Mouse (Mus musculus) induced T-regulatory cell, adult 2 months (primary cell): Measurements from ENCODE around the gene Vmn1r166.
"Not testable (repeated sequence)": the region's sequence is repeated elsewhere in the genome, so short reads cannot be mapped to it uniquely, and the experiment has no call there.

Experiments used
- DNase-seq: peaks from one replicate; pipeline ENCODE4 v3.0.0-alpha.2; 2012; ENCODE audit warnings: low read depth

Vmn1r166 gene

GRCm38 (mm10) chr7:23251582-23251981 is at the start of gene Vmn1r166:
TSS of gene Vmn1r166 (minus strand) at chr7:23251682.
- not testable (repeated sequence) for DNase-seq

- not testable (repeated sequence) for DNase-seq
Observed at GRCm38 (mm10) chr7:23300892-23301291, 49.4 kb upstream of the Vmn1r166 start, which contains the start of gene Nlrp4e. TSS of gene Nlrp4e (plus strand) at chr7:23301192.

GRCm38 (mm10) chr7:23278800-23279199 is 27.3 kb upstream of the Vmn1r166 start, which contains the start of gene Gm6902:
TSS of gene Gm6902 (minus strand) at chr7:23278900.
- not testable (repeated sequence) for DNase-seq

GRCm38 (mm10) chr7:23217032-23217431 is 34.5 kb downstream of the Vmn1r166 start, which contains the start of gene Vmn1r165:
TSS of gene Vmn1r165 (plus strand) at chr7:23217332.
- not testable (repeated sequence) for DNase-seq
